Mouse (Mus musculus) E14TG2a.4 (cell line): ENCODE measurements at regions not wholly inside any gene's neighbourhood (a gene's known extent, or its start where the extent isn't known, plus 50 kb on each side); places are given as distances from the start of the nearest gene placed in this dataset.

Source experiments
- H3K27me3 ChIP-seq: 2 replicates; pipeline ENCODE4 v1.6.1; 2014; ENCODE audit warnings: low read length, control low read depth; ENCODE audit not compliant: insufficient read depth
- H3K36me3 ChIP-seq: 2 replicates; pipeline ENCODE4 v1.6.1; 2014; ENCODE audit warnings: low read length, control low read depth; ENCODE audit not compliant: insufficient read depth
- H3K4me1 ChIP-seq: replicated peaks from 2 replicates; pipeline ENCODE4 v1.6.1; 2014; ENCODE audit warnings: low read depth, low read length, control low read depth
- H3K4me3 ChIP-seq: replicated peaks from 2 replicates; pipeline ENCODE4 v1.5.1; 2014; ENCODE audit warnings: mild to moderate bottlenecking, low read length
- H3K9me3 ChIP-seq: 2 replicates; pipeline ENCODE4 v1.6.1; 2014; ENCODE audit warnings: low read length, control low read depth
- CTCF ChIP-seq: conservative IDR thresholded peaks from 2 replicates; pipeline ENCODE4 v1.5.1; 2014; ENCODE audit warnings: low read length
- NANOG ChIP-seq: IDR thresholded peaks from 2 replicates; pipeline ENCODE4 v1.6.1; 2014; ENCODE audit warnings: borderline replicate concordance, low read length, mixed read lengths
- POU5F1 ChIP-seq: IDR thresholded peaks from 2 replicates; pipeline ENCODE4 v1.6.1; 2014; ENCODE audit warnings: low read length, borderline replicate concordance

GRCm38 (mm10) chr16:60941767-60942166, 336.4 kb upstream of the Epha6 start:
- Histone ChIP-seq H3K36me3 (no peaks in the 10 kb centered on the region), H3K4me1 (no peaks in the 10 kb centered on the region), H3K9me3 (no peaks in the 10 kb centered on the region), H3K4me3 (no peak overlapping the region), H3K27me3 (no peaks in the 10 kb centered on the region)
- TF ChIP-seq POU5F1 (no peak), CTCF (peak; percentile 45), NANOG (no peak)
